Mouse (Mus musculus): ENCODE measurements around the gene Ccl4. TPM values are rescaled to one million over a fixed set of nuclear protein-coding genes. Genes with fewer than 3 reads are reported as not detected.

Gene Ccl4
- polyA plus RNA-seq (2017; shearing (Covaris generic)), result 7.7 TPM

DNA sequence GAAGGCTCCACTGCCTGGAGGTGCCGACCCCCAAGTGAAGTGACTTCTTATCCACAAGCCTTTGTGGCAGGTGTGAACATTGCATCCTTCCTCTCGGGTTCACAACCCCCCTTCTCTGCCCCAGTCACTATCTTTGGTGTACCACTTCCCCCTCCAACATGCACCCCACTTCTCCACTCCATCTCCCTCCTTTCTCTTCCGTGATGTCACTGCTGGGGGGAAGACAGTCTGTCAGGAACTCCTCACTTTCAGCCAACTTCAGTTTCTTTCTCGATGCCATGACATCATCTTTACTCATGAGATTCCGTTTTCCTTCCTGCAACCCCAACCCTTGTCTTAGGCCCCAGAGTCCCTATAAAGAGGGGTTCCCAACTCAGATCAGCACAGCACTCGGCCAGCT, at the start of gene Ccl4:
TSS of gene Ccl4 (plus strand) at position 381 of the 400 bp plus-strand sequence.

DNA sequence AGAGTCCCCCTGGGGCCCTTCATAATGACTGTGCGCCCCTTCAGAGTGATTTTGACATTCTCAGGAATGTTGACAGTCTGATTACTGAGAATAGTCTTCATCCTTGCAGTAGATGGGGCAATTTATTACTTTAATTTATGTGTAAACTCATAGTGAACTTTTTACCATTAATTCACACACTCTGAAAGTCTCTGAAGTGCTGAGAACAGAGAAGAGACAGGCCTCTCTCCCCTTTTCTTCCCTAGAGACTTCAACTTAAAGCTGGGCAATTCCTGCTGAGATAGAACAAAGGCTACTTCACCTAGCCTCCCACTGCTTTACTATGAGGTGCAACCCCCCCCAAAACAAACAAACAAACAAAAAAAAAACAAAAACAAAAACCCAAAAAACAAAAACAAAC, 16.9 kb upstream of the Ccl4 start, which contains the start of gene Rpl9-ps1:
TSS of gene Rpl9-ps1 (minus strand) at position 101 of the 400 bp plus-strand sequence.

GRCm38 (mm10) chr11:83649305-83649841, 13.0 kb upstream of the Ccl4 start, which contains the start of gene Ccl3:
TSS of gene Ccl3 (minus strand) at chr11:83649355.

GRCm38 (mm10) chr11:83703705-83704104, 41.3 kb downstream of the Ccl4 start, which contains the start of gene Wfdc17:
TSS of gene Wfdc17 (plus strand) at chr11:83703991.

DNA sequence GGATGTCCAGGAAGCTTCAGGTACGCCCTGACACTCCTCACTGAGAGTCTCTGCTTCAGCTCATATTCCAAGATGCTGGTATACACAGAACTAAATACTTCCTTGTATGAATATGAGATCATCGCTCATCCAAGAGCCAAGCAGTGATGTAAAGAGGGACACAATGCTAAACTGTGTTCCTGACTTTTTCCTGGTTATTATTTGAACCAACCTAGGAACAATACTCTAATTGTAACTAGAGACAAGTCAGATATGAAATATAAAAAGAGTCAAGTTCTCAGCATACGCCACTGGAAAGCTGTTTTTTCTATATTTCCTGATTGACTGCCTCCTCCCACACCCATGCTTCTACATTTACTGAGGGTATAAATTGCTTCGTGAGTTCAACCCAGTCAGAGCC, 46.3 kb downstream of the Ccl4 start, which contains the start of gene Wfdc18:
TSS of gene Wfdc18 (plus strand) at position 301 of the 400 bp plus-strand sequence.

Other genes starting within 250 kb of the Ccl4 start
- not detected for gene Gas2l2, start 233.1 kb upstream of the Ccl4 start, polyA plus RNA-seq (2017; shearing (Covaris generic))
- gene 1700020L24Rik, start 224.9 kb upstream of the Ccl4 start, polyA plus RNA-seq (2017; shearing (Covaris generic)), result 2.7 TPM
- gene Mmp28, start 199.5 kb upstream of the Ccl4 start, polyA plus RNA-seq (2017; shearing (Covaris generic)), result not detected
- gene Taf15, start 189.5 kb upstream of the Ccl4 start, polyA plus RNA-seq (2017; shearing (Covaris generic)), result 18.0 TPM
- gene Heatr9, start 140.4 kb upstream of the Ccl4 start, polyA plus RNA-seq (2017; shearing (Covaris generic)), result 0.30 TPM
- 149 TPM for gene Ccl5, start 132.1 kb upstream of the Ccl4 start, polyA plus RNA-seq (2017; shearing (Covaris generic))
- gene Ccl9, start 83.9 kb upstream of the Ccl4 start, polyA plus RNA-seq (2017; shearing (Covaris generic)), result not detected
- gene Ccl6, start 69.5 kb upstream of the Ccl4 start, polyA plus RNA-seq (2017; shearing (Covaris generic)), result 0.62 TPM
- not detected for gene Rpl9-ps1, start 17.0 kb upstream of the Ccl4 start, polyA plus RNA-seq (2017; shearing (Covaris generic))
- 0.78 TPM for gene Ccl3, start 13.2 kb upstream of the Ccl4 start, polyA plus RNA-seq (2017; shearing (Covaris generic))
- 1.4 TPM for gene Wfdc17, start 41.4 kb downstream of the Ccl4 start, polyA plus RNA-seq (2017; shearing (Covaris generic))
- not detected for gene Wfdc18, start 46.4 kb downstream of the Ccl4 start, polyA plus RNA-seq (2017; shearing (Covaris generic))
- gene Wfdc21, start 84.4 kb downstream of the Ccl4 start, polyA plus RNA-seq (2017; shearing (Covaris generic)), result not detected
- gene Heatr6, start 91.1 kb downstream of the Ccl4 start, polyA plus RNA-seq (2017; shearing (Covaris generic)), result 45.3 TPM
- not detected for gene Hnf1b, start 187.5 kb downstream of the Ccl4 start, polyA plus RNA-seq (2017; shearing (Covaris generic))

Measured in inflammation-experienced regulatory T-cells, adult 16 weeks (primary cell).